Mouse (Mus musculus) kidney, adult 2 months (tissue): ENCODE data around the gene Cntn5.

ENCODE experiments used
- CTCF ChIP-seq: fragments of 200-500 bp; conservative IDR thresholded peaks from 2 replicates; pipeline ENCODE4 v1.5.1; 2011; ENCODE audit warnings: low read depth, mild to moderate bottlenecking, control low read depth, low read length, moderate library complexity, mixed read lengths; ENCODE audit not compliant: insufficient read depth, insufficient read length
- POLR2A ChIP-seq: fragments of 200-500 bp; IDR thresholded peaks from one replicate; pipeline ENCODE4 v1.6.1; 2011; ENCODE audit warnings: low read depth, low read length, control low read depth

DNA sequence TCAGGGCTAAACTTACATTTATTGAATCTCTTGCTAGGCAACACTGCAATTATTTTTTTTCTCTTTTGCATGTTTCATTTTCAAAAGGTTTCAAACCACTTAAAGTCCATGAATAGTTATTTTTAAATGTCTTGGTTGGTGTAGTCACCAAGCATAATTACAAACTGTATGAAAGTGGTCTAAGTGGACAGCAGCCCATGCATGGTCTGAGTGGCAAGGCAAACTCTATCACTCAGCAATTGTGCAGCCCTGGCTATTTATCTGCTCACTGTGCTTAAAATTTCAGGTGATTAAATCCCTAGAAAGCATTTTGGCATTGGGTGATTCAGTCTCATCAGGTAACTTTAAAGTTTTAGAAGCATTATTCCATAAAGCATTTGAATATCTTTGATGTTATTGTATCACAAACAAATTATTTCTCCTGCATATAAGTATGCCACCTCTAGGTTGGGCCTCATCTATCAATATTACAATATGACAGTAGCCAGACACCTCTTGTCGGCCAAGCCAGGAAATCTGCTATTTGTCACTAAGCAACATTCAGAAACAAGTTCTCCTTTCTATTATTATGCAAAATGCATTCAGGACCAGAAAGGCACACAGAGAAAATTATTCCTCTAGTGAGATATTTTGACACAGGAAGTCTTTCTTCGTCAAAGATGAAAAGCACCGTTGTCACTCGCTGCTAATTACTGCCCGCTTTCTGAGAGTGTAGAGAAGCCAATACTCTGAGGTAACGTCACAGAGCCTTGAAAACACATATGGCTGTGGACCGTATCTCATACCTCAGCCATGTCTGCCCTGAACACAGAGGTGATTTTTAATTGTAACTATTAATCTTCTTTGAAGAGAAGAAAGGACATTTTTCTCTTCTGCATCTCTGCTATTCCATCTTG is 329.0 kb downstream of the Cntn5 start:
- TF ChIP-seq CTCF (no peak), POLR2A (no peak)
